ENCODE assay signal across 23 mouse cellular contexts in genomic region chr6:93890011-93890410, GRCm38 (mm10).
DNase-seq lines count a peak whose midpoint lies in the region; ATAC-seq and TF ChIP-seq lines count a peak whose summit lies in the region.
"Had no signal": no experiment of that assay in that cellular context is flagged by ENCODE, and none has a peak within 500 bp of the region (broad histone marks: within the 10 kb centered on the region; RNA-seq: fewer than 3 reads in every experiment).

No protein-coding gene starts in this region.

- H3K36me3 ChIP-seq in hindbrain, postnatal 0 days (ENCODE audit: insufficient read depth, low read length), result no peaks in the 10 kb centered on the region
- H3K36me3 ChIP-seq in hindbrain, embryonic 14.5 days (replicated peaks; ENCODE audit: control insufficient read depth, insufficient read depth), result no peaks in the 10 kb centered on the region
- H3K36me3 ChIP-seq: G1E had no signal

- no peaks in the 10 kb centered on the region for H3K4me1 ChIP-seq in hindbrain, postnatal 0 days (ENCODE audit: insufficient read depth, low read length)
- 0 out of 2 replicates have a peak, but pooled peaks cover 8% of the 10 kb centered on the region for H3K4me1 ChIP-seq in hindbrain, embryonic 14.5 days (replicated peaks; ENCODE audit: control insufficient read depth, insufficient read depth, low read length)

- no peaks in the 10 kb centered on the region for H3K27me3 ChIP-seq in hindbrain, postnatal 0 days (ENCODE audit: insufficient read depth, low read length)
- no peaks in the 10 kb centered on the region for H3K27me3 ChIP-seq in hindbrain, embryonic 14.5 days (ENCODE audit: control insufficient read depth, insufficient read depth, low read length)
- H3K27me3 ChIP-seq: CH12.LX, Patski had no signal

- intact Hi-C loops in heart, postnatal 10 days (cut with DNase I), result no loop called here

- H3K9ac ChIP-seq in hindbrain, postnatal 0 days (replicated peaks; ENCODE audit: low read length), result no peak overlapping the region
- H3K9ac ChIP-seq in hindbrain, embryonic 14.5 days, result no peak overlapping the region

- DNase-seq in cerebellum, adult 18-20 months, result no peak
- peak; percentile 56 for DNase-seq in heart, adult 11 months
- DNase-seq in heart, postnatal 10 days, result no peak
- peak; percentile 7 for DNase-seq in hindbrain, postnatal 0 days (ENCODE audit: low spot score)
- no peak for DNase-seq in hindbrain, embryonic 14.5 days (ENCODE audit: low spot score)
- DNase-seq in brain, adult 2 months (ENCODE audit: low read depth, low spot score), result peak; percentile 56
- DNase-seq in lung, postnatal 36 days, result no peak
- DNase-seq: adrenal gland, adult 2 months; adrenal gland, adult 8-10 months; adrenal gland, postnatal 10 days; adrenal gland, postnatal 14 days; adrenal gland, postnatal 25 days; adrenal gland, postnatal 36 days; B cell, adult 2 months; cerebellum, adult 11 months; cerebellum, adult 11-12 months; cerebellum, adult 8-10 months had no signal

- no peaks in the 10 kb centered on the region for H3K9me3 ChIP-seq in hindbrain, postnatal 0 days (ENCODE audit: low read length)
- H3K9me3 ChIP-seq in hindbrain, embryonic 14.5 days (ENCODE audit: control insufficient read depth, low read length), result no peaks in the 10 kb centered on the region

- H3K4me2 ChIP-seq in hindbrain, postnatal 0 days (ENCODE audit: low read depth, low read length), result no peak overlapping the region
- no peak overlapping the region for H3K4me2 ChIP-seq in hindbrain, embryonic 14.5 days (replicated peaks)

- no peak for TF ChIP-seq CTCF in hindbrain, postnatal 0 days (IDR thresholded peaks at IDR 0.05; ENCODE audit: low read depth)

- 77% methylated on average over 3 of the region's 3 CpGs for WGBS in hindbrain, postnatal 0 days
- 91% methylated on average over 3 of the region's 3 CpGs for WGBS in hindbrain, embryonic 14.5 days

- no peak overlapping the region for H3K27ac ChIP-seq in hindbrain, postnatal 0 days
- no peak overlapping the region for H3K27ac ChIP-seq in hindbrain, embryonic 14.5 days

- H3K4me3 ChIP-seq in hindbrain, postnatal 0 days (ENCODE audit: low read length), result no peak overlapping the region
- no peak overlapping the region for H3K4me3 ChIP-seq in hindbrain, embryonic 14.5 days (replicated peaks; ENCODE audit: low read length)

- peak; percentile 74 for ATAC-seq in cerebellum, adult (ENCODE audit: insufficient number of reproducible peaks, low FRiP score, low TSS enrichment)
- no peak for ATAC-seq in hindbrain, postnatal 0 days
- ATAC-seq in hindbrain, embryonic 14.5 days (ENCODE audit: low FRiP score), result no peak
- ATAC-seq: activated CD4-positive, CD25-positive, alpha-beta regulatory T cell, adult 4 months; CD4-positive, CD25-positive, alpha-beta regulatory T cell, adult 4 months; Patski had no signal

Comparison
In these comparisons a context has a peak if more than half of its experiments do, and no peak if none do; other contexts are left out.
1. DNase-seq: peak in heart, adult 11 months (single experiment), hindbrain, postnatal 0 days (single experiment) and brain, adult 2 months (single experiment); none in cerebellum, adult 18-20 months (0 of 2), heart, postnatal 10 days (0 of 2), hindbrain, embryonic 14.5 days (single experiment) and lung, postnatal 36 days (single experiment).